Mouse (Mus musculus): ENCODE results near the gene Lrrc8c. TPM values are rescaled to one million over a fixed set of nuclear protein-coding genes. Genes with fewer than 3 reads are reported as not detected.

Lrrc8c gene
- polyA plus RNA-seq, 1 experiment, result 9.2 TPM

DNA sequence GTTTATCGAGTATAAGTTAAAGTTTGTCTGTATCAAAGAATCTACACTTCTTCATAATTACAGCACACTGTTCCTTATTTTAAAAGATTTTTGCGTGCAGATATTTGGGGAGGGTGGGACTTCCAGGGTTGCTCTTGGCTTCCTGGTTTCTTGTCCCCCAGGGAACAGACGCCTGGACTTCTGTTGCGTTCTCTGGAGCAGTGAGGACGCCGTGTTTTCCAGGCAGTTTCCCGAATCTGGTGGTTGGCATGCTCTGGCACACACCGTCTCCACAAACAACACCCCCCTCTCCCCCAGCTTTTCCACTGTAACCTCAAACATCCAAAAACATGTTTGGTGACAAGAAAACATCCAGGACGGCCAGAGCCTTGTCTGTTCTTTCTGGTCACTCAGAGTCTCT is 7.6 kb downstream of the Lrrc8c start:
- no peak overlapping the region for H3K27ac ChIP-seq (ENCODE audit: control insufficient read depth, insufficient read depth, low read depth, low read length, poor library complexity)
- H3K4me1 ChIP-seq (ENCODE audit: control insufficient read depth, insufficient read depth, low read length), result no peaks in the 10 kb centered on the region; the same call in 1 of the 2 replicates
- no peak for TF ChIP-seq POLR2A (IDR thresholded peaks at IDR 0.05; ENCODE audit: borderline replicate concordance, control insufficient read depth, low read depth, low read length)
- no peak for TF ChIP-seq CTCF (IDR thresholded peaks at IDR 0.05; ENCODE audit: control insufficient read depth, insufficient read depth, low read length)
- WGBS, result 81% methylated on average over 9 of the region's 9 CpGs
- H3K4me3 ChIP-seq (replicated peaks; ENCODE audit: control insufficient read depth, low read depth, low read length), result no peak overlapping the region

DNA sequence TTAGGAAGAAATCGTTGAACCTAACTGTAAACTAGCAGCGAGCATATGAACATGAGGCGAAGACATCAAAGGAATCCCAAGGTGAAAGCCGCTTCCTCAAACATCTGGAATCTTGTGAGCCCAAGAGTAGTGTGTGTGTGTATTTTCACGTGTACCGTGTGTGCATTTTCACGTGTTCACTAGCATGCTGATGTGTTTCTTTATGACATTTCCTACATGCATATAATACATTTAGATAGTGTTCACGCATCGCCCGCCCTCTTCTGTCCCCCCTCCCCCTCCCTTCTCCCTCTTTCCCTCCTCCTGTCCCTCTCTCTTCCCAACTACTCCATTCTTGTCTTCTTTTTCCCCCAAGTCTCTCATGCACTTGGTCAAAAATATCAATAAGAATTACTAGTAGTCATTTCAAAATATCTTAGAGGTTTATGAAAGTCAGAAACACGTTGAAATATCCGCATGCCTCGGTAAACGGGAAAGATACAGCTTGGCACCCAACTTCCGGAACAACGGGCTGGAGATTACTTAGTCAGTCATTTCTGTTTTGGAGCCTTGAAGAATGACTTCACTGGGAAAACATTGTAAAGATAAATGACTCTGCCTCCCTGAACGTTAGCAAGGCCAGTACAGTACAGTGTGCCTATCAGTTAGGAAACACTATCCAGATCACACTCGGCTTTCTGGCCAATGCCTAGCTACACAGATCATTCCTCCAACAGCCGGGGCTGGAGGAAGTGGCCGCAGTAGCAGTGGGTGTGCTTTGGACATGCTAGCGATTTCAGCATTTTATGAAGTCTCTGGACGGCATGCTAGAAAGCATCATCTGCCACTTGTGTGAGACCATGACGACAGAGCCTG is 8.5 kb downstream of the Lrrc8c start:
- H3K4me1 ChIP-seq (ENCODE audit: control insufficient read depth, insufficient read depth, low read length), result no peaks in the 10 kb centered on the region; the same call in 1 of the 2 replicates
- TF ChIP-seq CTCF (IDR thresholded peaks at IDR 0.05; ENCODE audit: control insufficient read depth, insufficient read depth, low read length) (no peak), POLR2A (IDR thresholded peaks at IDR 0.05; ENCODE audit: borderline replicate concordance, control insufficient read depth, low read depth, low read length) (no peak)
- WGBS, result 75% methylated on average over 23 of the region's 23 CpGs
- no peak overlapping the region for H3K4me3 ChIP-seq (replicated peaks; ENCODE audit: control insufficient read depth, low read depth, low read length)
- peak overlapping the region; percentile 48 for H3K27ac ChIP-seq (ENCODE audit: control insufficient read depth, insufficient read depth, low read depth, low read length, poor library complexity)

DNA sequence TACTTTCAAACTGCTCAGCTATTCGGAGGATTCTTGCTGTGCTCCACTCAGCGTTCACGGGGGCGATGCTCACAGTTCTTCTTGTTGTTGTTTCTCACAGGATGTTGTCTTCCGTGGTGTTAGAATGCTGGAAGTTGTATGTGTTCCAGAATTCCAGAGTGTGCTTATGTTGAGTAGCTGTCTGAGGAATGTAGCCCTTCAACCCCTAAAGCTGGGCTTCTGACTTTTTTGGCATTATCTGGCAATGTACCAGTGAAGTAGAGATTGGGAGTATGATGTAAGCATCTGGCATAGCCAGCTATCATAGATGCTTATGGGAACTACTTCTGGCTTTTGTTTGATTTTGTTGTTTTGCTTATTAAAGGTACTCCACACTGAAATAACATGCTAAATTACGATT is 11.4 kb downstream of the Lrrc8c start:
- WGBS, result 85% methylated on average over 6 of the region's 6 CpGs
- H3K27ac ChIP-seq (ENCODE audit: control insufficient read depth, insufficient read depth, low read depth, low read length, poor library complexity), result no peak overlapping the region
- no peaks in the 10 kb centered on the region; the same call in 1 of the 2 replicates for H3K4me1 ChIP-seq (ENCODE audit: control insufficient read depth, insufficient read depth, low read length)

DNA sequence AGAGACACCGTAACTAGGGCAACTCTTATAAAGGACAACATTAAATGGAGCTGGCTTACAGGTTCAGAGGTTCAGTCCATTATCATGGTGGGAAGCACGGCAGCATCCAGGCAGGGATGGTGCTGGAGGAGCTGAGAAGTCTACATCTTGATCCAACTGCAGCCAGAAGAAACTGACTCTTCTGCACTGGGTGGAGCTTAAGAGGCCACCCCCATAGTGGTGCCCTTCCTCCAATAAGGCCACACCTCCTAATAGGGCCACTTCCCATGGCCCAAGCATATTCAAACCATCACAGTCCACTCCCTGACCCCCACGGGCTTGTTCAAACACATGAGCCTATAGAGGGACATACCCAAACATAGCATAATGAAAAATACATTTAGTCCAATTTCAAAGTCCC is 16.0 kb downstream of the Lrrc8c start:
- TF ChIP-seq POLR2A (IDR thresholded peaks at IDR 0.05; ENCODE audit: borderline replicate concordance, control insufficient read depth, low read depth, low read length) (no peak), CTCF (IDR thresholded peaks at IDR 0.05; ENCODE audit: control insufficient read depth, insufficient read depth, low read length) (no peak)
- Histone ChIP-seq H3K4me3 (replicated peaks; ENCODE audit: control insufficient read depth, low read depth, low read length) (no peak overlapping the region), H3K27ac (ENCODE audit: control insufficient read depth, insufficient read depth, low read depth, low read length, poor library complexity) (no peak overlapping the region), H3K4me1 (ENCODE audit: control insufficient read depth, insufficient read depth, low read length) (no peaks in the 10 kb centered on the region; the same call in 1 of the 2 replicates)
- 87% methylated on average over 3 of the region's 3 CpGs for WGBS

More for the DNA sequence above, 11.4 kb downstream of the Lrrc8c start:
- H3K4me3 ChIP-seq (replicated peaks; ENCODE audit: control insufficient read depth, low read depth, low read length), result no peak overlapping the region
- TF ChIP-seq CTCF (IDR thresholded peaks at IDR 0.05; ENCODE audit: control insufficient read depth, insufficient read depth, low read length) (no peak), POLR2A (IDR thresholded peaks at IDR 0.05; ENCODE audit: borderline replicate concordance, control insufficient read depth, low read depth, low read length) (no peak)

DNA sequence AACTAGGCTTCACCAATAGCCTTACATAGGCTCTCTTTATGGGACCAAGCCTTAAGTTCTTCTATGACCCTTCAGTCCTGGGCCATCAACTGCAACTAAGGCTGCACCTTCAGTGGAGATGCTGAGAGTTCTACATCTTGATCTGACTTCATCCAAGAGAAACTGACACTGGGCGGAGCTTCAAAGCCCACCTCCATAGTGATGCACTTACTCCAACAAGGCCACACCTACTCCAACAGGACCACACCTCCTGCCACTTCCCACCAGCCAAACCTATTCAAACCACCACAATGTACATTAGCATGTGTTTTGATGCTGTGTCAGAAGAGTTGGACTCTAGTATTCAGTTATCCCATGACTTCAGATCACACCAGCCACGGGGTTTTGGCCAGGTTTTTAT is 17.0 kb downstream of the Lrrc8c start:
- no peak overlapping the region for H3K27ac ChIP-seq (ENCODE audit: control insufficient read depth, insufficient read depth, low read depth, low read length, poor library complexity)
- no peak for TF ChIP-seq POLR2A (IDR thresholded peaks at IDR 0.05; ENCODE audit: borderline replicate concordance, control insufficient read depth, low read depth, low read length)
- TF ChIP-seq CTCF (IDR thresholded peaks at IDR 0.05; ENCODE audit: control insufficient read depth, insufficient read depth, low read length), result no peak
- H3K4me1 ChIP-seq (ENCODE audit: control insufficient read depth, insufficient read depth, low read length), result no peaks in the 10 kb centered on the region; the same call in 1 of the 2 replicates
- H3K4me3 ChIP-seq (replicated peaks; ENCODE audit: control insufficient read depth, low read depth, low read length), result no peak overlapping the region
- WGBS, result 90% methylated on average over 2 of the region's 2 CpGs

DNA sequence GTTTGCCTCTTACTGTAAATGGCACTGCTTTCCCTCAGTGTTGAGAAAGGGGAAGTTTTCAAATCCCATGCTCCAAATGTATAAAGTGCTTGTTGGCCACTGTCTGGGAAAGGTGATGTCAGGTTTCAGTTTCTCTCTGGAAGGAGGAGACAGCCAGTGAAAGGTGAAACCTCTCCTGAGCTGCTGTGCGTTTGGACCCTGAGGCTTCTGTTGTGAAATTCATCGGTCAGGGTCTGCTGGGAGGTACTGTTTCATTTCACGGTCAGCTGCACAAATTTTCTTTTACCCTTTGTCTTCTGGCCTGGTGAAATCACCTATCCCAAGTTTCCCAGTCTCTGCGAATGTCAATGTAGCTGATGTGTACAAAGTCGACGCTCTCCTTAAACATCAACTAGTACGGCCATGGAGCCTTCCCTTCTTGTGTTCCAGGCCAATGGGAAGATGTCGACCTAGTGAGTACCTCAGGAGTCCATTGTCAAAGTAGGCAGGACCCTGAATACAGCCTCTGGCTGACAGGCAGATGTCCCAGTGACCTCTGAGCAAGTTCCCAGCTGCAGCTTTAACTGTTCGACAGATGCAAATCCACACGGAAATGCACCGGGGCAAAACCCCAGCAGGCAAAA is 18.0 kb downstream of the Lrrc8c start:
- Histone ChIP-seq H3K4me3 (replicated peaks; ENCODE audit: control insufficient read depth, low read depth, low read length) (no peak overlapping the region), H3K4me1 (ENCODE audit: control insufficient read depth, insufficient read depth, low read length) (no peaks in the 10 kb centered on the region; the same call in 1 of the 2 replicates), H3K27ac (ENCODE audit: control insufficient read depth, insufficient read depth, low read depth, low read length, poor library complexity) (no peak overlapping the region)
- 90% methylated on average over 11 of the region's 11 CpGs for WGBS
- TF ChIP-seq POLR2A (IDR thresholded peaks at IDR 0.05; ENCODE audit: borderline replicate concordance, control insufficient read depth, low read depth, low read length) (no peak), CTCF (IDR thresholded peaks at IDR 0.05; ENCODE audit: control insufficient read depth, insufficient read depth, low read length) (no peak)

DNA sequence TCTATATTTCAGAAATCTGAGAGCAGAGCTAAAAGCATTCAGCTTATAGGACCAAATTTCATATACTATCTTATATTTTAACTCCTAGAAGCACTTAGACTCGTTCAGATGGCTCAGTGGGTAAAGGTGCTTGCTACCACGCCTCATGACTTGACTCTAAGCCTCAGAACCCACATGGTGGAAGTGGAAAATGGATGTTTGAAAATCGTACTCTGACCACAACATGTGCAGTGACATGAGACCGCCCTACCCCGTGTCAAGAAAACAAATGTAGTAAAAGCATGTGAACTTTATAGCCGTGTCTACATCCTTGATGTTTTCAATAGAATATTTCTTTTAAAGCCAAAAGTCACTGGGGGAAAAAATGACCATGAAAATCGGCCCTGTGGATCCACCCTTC is 21.9 kb downstream of the Lrrc8c start:
- H3K4me3 ChIP-seq (replicated peaks; ENCODE audit: control insufficient read depth, low read depth, low read length), result no peak overlapping the region
- H3K4me1 ChIP-seq (ENCODE audit: control insufficient read depth, insufficient read depth, low read length), result no peaks in the 10 kb centered on the region; the same call in 1 of the 2 replicates
- 66% methylated on average over 7 of the region's 7 CpGs for WGBS
- no peak overlapping the region for H3K27ac ChIP-seq (ENCODE audit: control insufficient read depth, insufficient read depth, low read depth, low read length, poor library complexity)
- TF ChIP-seq POLR2A (IDR thresholded peaks at IDR 0.05; ENCODE audit: borderline replicate concordance, control insufficient read depth, low read depth, low read length) (no peak), CTCF (IDR thresholded peaks at IDR 0.05; ENCODE audit: control insufficient read depth, insufficient read depth, low read length) (no peak)

DNA sequence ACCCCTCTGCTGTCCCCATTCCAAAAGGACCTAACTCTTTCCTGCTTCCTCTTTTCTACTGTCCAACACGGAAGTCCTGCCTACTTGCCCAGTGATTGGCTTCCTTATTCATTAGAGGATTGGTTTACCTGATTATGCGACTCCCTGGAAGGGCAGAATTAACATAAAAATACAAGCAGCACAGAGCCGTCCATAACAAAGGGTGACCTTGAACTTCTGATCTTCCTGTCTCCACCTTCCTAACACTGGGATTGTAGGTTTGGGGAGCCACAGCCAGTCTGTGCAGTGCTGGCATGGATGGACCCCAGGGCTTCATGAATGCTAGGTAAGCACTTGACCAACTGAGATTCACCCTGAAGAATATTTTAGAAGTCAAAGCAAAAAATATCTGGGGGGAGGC is 25.9 kb downstream of the Lrrc8c start:
- H3K4me3 ChIP-seq (replicated peaks; ENCODE audit: control insufficient read depth, low read depth, low read length), result no peak overlapping the region
- H3K4me1 ChIP-seq (ENCODE audit: control insufficient read depth, insufficient read depth, low read length), result no peaks in the 10 kb centered on the region; the same call in 1 of the 2 replicates
- WGBS, result 61% methylated on average over 3 of the region's 3 CpGs
- TF ChIP-seq CTCF (IDR thresholded peaks at IDR 0.05; ENCODE audit: control insufficient read depth, insufficient read depth, low read length) (no peak), POLR2A (IDR thresholded peaks at IDR 0.05; ENCODE audit: borderline replicate concordance, control insufficient read depth, low read depth, low read length) (no peak)
- no peak overlapping the region for H3K27ac ChIP-seq (ENCODE audit: control insufficient read depth, insufficient read depth, low read depth, low read length, poor library complexity)

All from bone marrow, adult 2 months (tissue).